Mouse (Mus musculus): Measurements from ENCODE around the gene Hjurp. TPM values are rescaled to one million over a fixed set of nuclear protein-coding genes. Genes with fewer than 3 reads are reported as not detected.

Gene Hjurp
- total RNA-seq, 2 experiments from 2014 or later: 7.8 to 8.7 TPM

DNA sequence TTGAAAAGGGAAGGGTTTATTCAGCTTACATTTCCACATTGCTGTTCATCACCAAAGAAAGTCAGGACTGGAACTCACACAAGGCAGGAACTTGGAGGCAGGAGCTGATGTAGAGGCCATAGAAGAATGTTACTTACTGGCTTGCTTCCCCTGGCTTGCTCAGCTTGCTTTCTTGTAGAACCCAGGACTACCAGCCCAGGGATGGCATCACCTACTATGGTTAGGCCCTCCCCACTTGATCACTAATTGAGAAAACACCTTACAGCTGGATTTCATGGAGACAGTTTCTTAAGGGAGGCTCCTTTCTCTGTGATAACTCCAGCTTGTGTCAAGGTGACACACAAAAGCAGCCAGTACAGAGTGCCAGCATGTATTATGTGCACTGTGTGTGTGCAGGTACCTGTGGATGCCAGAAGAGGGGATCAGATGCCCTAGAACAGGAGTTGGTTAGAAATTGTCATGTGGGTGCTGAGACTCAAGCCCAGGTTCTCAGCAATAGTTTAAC lies 54.4 kb downstream of the Hjurp start:
- DNase-seq: peak; percentile 6

DNA sequence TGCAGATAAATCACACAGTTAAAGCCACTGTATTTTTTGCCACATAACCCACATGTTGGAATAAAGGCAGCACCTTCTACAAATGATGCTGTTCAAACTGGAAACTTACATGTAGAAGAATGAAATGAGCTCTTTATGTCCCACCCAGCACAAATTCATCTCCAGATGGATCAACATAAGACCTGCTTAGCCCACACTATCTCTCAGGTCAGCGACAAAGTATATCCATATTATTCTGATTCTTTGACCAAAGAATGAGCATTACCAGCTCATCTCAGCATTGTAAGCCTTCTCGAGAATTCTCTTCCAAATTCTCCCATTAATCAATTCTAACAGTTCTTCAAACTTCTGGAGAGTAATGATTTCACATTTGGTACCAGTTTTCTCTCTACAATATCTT lies 55.2 kb downstream of the Hjurp start:
- DNase-seq: no peak

DNA sequence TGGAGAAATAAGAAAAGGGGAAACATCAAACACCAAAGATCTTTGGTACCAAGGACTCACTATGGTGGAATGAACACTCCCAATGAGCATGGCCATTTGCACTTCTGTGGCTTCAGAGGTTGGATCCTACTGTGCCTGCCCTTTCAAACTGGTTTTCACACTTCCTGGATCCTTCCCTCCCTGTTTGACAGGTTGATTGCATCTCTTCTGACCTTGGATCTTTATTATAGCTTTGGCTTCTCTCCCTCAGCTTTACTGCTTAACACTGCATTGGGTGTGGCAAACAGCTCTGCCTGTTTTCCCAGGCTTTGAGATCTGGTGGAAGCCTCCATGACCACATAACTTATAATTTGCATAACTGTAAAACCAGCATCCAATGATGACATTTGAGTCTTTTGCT lies 57.1 kb downstream of the Hjurp start:
- DNase-seq: peak; percentile 12

DNA sequence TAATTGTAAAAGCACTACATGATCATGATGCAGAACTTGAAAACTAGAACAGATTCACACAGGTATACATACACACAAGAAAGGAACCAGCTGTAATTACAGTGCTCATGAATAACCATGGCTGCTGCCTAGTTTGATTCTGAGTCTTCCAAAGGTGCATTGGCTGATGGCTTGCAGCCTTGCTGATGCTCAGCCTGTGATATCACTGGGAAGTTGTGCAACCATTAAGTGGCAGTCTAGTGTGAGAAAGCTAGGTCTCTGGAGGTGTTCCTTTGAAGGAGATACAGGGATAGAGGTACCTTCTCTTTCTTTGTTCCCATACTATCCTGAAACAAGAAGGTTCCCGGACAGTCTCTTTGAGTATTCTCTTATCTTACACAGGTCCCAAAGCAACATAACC lies 58.4 kb downstream of the Hjurp start:
- DNase-seq: peak; percentile 8

DNA sequence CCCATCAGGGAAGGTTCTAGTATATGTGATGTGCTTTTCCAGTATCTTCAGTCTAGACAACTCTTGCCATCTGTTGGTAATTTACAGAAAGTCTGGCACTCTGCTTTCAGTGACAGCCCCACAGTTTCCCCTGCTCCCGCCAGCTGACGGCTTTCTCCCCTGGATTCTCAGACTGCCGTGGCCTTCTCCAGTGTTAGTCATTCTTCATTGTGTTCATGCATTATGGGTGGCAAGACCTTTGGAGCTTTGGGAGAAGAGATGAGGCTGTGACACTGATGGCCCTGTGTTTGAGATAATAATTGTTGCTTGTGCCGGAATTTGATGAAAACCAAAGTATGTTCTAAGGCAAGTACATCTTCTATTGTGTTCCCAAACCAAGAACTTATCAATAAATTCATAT lies 58.8 kb downstream of the Hjurp start:
- DNase-seq: peak; percentile 3

DNA sequence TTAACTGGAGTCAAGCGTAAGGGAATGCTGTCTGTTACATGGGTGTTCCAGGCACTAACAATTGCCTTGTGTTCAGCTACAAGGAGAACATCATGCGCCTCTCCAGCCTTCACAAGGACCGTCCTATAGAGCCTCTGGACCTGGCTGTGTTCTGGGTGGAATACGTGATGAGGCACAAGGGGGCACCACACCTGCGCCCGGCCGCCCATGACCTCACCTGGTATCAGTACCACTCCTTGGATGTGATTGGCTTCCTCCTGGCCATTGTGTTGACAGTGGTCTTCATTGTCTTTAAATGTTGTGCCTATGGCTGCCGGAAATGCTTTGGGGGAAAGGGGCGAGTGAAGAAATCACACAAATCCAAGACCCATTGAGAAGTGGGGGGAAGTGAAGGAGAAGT lies 59.4 kb downstream of the Hjurp start:
- DNase-seq: peak; percentile 10

DNA sequence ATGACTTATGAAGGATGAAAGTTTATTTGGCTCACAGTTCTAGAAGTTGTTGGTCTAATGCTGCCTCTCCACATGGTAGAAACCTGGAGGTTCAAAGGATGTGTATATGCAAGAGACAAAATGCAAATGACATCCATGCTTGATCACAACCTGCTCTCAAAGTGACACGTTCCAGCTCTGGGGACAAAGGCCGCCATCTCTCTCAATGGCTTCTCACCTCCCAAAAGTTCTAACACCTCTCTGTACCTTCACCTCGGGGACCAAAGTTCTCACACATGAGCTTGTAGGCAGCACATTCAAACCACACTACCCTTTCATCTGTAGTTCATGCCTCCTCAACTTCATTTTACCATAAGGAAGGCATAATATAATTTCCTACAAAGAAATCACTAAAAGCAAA lies 59.9 kb downstream of the Hjurp start:
- DNase-seq: peak; percentile 4

DNA sequence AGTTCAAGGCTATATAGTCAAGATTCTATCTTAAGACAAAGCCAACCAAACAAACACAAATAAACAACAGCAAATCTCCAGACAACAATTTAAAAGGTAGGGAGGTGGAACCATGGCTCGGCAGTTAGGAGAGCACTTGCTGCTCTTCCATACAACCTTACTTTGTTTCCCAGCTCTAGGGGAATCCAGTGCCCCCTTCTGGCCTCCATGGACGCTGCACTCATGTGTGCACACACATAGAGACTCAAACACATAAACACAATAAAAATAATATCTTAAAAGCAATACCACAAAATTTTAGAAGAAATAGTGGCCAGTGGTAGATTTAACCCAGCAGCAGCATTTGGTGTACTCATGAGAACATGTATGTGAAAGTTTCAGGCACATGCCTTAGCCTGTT lies 60.3 kb downstream of the Hjurp start:
- DNase-seq: no peak

DNA sequence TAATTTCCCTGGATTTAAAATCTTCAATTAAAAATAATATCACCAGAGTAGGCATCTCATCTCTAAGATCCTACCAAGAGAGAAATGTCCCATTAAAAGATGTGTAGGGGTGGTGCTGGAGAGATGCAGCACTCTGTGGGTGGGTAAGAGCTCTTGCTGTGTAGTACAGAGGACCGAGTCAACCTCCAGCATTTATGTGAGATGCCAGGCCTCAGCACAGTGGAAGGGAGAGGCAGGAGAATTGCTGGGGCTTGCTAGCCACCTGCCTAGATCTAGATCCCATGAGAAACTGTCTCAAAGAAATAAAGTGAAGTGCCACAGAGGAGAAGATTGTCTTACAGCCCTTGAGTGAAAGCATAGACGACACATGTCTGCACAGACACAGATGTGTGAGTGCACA lies 60.9 kb downstream of the Hjurp start:
- peak; percentile 4 for DNase-seq

DNA sequence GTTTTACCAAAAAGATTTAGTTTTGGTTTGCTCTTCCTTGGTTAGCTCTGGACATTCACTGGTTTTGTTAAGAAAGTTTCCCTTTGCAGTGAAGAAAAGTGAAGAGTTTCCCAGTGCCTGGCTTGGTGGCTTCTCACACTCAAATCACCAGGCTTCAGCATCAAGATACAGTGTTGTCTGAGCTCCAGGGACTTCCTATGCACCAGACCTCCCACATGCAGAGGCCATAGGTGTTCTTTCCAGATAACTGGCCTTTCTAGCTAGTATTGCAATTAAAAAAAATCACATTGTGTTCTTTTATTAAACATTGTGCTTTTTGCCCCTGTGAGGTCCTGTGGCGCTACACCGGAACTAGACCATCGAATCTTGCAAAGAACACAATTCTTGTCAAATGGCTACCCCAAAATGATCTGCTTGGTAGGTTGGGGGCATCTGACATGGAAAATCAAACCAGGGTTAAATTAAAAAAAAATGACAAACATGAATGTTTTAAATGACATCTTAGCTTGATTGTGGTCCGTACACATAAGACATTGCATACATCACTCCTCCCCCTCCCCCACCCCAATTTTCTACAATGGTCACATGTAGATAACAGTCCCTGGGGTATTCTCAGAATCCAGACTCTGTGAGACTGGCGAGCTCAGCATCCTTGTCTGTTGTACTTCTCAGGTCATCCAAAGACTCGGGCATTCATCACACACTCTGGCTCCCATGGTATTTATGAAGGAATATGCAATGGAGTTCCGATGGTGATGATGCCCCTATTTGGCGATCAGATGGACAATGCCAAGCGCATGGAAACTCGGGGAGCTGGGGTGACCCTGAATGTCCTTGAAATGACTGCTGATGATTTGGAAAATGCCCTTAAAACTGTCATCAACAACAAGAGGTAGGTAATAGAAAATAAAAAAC lies 61.7 kb downstream of the Hjurp start:
- DNase-seq: peak; percentile 7

DNA sequence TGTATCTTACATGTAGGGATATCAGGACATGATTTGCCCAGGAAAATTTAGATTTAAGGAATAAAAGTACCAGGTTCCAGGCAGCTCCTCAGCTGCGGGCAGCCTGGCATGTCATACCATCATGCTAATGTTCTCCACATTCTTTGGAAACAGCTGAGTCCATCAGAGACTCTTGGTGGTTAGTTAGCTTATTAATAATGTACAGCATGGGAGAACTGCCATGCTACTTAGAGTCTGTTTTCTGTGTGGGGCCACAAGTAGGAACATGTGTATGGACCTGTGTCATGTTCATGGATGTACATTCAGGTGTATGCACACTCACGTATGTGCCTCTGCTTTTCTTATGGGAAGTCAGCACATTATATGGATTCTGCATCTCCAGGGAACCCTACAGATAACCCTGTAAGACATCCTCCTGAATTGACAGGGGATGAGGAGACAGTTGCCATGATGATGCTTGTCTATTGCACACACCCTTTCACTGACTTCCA lies 62.9 kb downstream of the Hjurp start:
- DNase-seq: no peak

DNA sequence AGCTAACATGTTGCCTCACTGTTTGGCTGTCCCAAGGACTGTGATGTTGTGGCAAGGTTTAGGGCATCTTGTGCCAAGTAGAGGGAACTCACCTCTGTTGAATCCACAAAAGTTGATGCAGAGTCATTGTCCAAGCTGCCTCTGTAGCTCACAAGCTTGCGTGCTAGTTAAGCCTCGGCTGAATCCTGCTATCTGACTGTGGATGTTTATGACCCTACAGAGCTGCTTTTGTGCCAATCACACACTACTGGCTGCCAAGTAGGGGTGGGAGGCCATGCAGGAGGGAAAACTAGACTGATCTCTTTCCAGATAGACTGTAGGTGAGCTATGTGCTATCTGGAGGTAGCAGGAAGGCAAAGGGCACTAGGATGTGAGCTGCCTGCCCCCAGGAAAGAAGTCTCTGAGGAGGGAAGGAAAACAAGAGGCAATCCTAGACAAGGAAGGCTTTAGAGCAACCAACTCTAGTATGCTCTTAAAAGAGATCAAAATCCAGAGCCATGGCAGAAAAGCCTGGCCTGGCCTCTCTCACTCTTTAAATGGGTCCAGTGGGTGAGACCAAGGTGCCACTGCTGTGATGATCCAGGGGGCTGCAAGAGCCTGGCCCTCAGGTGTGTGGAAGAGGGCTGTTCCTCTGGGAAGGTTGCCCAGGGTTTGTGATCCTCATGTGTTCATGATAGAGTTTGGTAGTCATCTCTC lies 63.5 kb downstream of the Hjurp start:
- DNase-seq: peak; percentile 9

DNA sequence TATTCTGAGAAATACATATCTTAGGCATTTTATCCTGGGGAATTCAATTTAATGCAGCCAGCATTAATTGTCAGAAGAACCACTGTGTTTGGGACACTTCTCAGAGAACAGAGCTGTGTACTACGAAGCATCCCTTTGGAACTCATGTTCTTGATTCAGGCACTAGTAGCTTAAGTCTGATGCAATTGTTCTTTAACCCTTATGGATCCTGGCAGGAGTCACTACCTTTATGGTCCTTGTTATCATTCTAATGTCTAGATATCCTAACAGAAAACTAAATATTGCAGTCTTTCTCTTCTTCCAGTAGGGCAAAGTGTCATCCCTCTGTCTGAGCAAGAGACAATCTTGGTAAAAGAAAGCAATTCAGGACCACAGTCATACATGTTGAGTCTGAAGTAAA lies 64.4 kb downstream of the Hjurp start:
- no peak for DNase-seq

Other genes starting within 250 kb of the Hjurp start
- gene Ugt1a10, start 222.2 kb downstream of the Hjurp start, total RNA-seq (2021): not detected
- gene Ugt1a9, start 206.8 kb downstream of the Hjurp start, total RNA-seq (2021): not detected
- gene Ugt1a8, start 189.8 kb downstream of the Hjurp start, total RNA-seq (2021): not detected
- gene Ugt1a7c, start 182.6 kb downstream of the Hjurp start, total RNA-seq (2021): under 1 TPM; 0.23 to 0.62 TPM
- gene Ugt1a6b, start 174.4 kb downstream of the Hjurp start, total RNA-seq (2021): 1 to 10 TPM in 1 of 2 experiments, under 1 TPM in 1; 0.49 to 2.1 TPM
- 1 to 10 TPM in 1 of 2 experiments, under 1 TPM in 1; 0.95 to 2.3 TPM for gene Ugt1a6a, start 142.8 kb downstream of the Hjurp start, total RNA-seq (2021)
- gene Ugt1a5, start 111.6 kb downstream of the Hjurp start, total RNA-seq (2021): not detected
- under 1 TPM in 1 of 2 experiments, not detected in 1; 0.27 TPM for gene Ugt1a2, start 77.0 kb downstream of the Hjurp start, total RNA-seq (2021)
- under 1 TPM in 1 of 2 experiments, not detected in 1; 0.27 TPM for gene Dnajb3, start 71.9 kb downstream of the Hjurp start, total RNA-seq (2021)
- gene Ugt1a1, start 65.7 kb downstream of the Hjurp start, total RNA-seq (2021): under 1 TPM in 1 of 2 experiments, not detected in 1; 0.13 TPM
- not detected for gene Mroh2a, start 50.6 kb downstream of the Hjurp start, total RNA-seq (2021)
- gene Trpm8, start within 50 bp of the Hjurp start, total RNA-seq (2021): not detected
- gene Spp2, start 129.3 kb upstream of the Hjurp start, total RNA-seq (2021): not detected
- gene Glrp1, start 232.4 kb upstream of the Hjurp start, total RNA-seq (2021): not detected

All from gastrocnemius, postnatal 25 days (tissue).